Mouse (Mus musculus) liver (tissue): Measurements from ENCODE around the gene Cfi.

Experiments used
- DNase-seq: peaks from one replicate; pipeline ENCODE4 v3.0.0-alpha.2; 2020; ENCODE audit warnings: mixed read lengths

The Cfi gene

DNA sequence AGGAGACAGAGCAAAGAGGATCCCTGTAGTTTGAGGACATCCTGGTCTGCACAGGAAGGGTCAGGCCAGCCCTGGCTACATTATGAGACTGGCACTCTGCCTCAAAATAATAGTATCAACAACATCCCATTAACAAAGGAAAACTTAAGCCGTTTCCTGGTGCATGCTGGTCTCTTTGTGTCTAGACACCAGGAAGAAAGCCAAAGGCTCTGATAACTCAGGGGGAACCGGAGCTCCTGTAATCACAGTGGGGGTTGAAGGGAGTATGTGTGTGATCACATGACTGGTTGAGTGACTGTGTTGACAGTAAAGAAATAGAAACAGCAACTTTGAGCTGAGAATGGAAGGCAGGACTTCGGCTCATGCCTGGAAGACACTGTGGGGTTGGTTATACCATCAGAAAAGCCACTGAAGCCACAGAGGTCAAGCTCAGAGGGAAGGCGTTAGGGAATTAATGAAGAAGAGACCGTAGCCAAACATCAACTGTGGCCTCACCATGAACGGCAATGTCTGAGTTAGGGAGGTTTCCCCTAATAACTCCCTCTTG, at the start of gene Cfi:
Gene Cfi (plus strand): TSS at position 497 of the 547 bp plus-strand sequence.
- DNase-seq, result no peak

DNA sequence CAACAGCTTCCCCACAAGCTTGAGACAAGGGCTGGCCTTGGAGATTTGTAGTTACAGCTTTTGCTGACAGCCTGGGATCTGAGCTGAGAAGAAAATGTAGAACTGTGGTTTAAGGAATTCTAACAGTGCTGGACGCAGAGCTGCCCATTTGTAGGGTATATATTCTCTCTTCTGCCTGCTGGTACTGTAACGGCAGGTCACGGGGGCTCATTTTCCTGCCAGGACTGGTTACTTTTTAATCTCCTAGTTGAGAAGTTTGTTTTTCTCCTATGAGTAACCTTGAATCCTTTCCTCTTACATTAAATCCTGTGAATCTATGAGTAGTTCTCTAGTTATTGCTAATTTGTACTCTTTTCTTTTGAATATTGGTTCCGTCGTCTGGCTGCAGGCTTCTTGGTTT, 41.9 kb upstream of the Cfi start:
- no peak for DNase-seq

- no peak for DNase-seq
Measured at GRCm38 (mm10) chr3:129797341-129797740, 38.3 kb upstream of the Cfi start.

GRCm38 (mm10) chr3:129798551-129798950, 37.1 kb upstream of the Cfi start:
- no peak for DNase-seq

DNA sequence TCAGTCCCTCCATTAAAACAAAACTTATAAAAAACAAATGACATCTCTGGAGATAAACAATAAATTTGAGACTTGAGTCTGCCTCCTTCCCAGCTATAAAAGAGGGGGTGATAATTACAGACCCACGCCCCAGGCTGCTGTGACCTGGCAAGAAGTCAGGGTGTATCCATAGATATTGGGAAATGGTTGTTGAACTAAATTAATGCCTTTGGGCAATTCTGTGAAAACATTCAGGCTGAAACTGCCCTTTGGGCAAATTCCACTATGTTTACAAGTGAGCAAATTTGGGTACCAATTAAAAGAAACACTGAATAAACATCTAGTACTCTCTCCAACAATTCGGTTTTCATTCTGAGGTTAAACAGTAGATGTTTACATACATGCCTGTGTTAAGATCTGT, 36.7 kb upstream of the Cfi start:
- no peak for DNase-seq

DNA sequence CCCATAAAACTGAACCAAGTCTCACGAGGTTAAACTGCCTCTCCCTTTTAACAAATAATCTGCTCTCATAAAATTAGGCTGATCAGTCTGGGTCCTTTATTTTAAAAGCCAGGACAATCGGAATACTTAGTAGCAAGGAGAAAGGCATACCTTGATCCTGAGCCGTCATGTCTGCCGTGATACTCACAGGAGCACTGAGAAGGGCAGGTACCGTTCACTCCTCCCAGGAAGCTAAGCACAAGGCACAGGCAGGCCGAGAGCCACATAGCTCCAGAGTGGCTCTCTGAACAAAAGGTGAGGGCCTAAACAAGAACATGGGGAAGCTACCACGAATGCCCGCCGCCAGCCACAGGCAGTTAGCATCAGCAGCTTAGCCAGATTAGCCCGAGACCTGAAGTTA, 31.9 kb upstream of the Cfi start, which contains the start of gene Lrit3:
Gene Lrit3 (minus strand): TSS at position 266 of the 400 bp plus-strand sequence.
- DNase-seq, result no peak

DNA sequence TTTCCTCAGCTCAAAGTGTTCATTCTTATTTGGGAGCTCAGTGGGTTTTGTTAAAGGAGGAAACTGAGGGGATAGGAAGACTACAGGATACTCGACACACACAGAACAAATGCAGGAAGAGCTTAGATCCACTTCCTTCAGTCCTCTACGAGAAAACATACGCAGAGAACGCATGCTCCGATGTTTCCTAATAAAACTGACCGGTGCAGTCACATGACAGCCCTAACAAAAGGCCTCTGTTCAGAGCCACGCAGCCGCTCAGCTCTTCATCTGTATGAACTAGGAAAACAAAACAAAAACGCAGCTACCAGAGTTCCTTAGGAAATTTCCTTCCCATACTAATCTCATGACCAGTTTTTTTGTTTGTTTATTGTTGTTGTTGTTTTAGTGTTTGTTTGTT, 14.8 kb upstream of the Cfi start:
- DNase-seq, result no peak

- DNase-seq, result no peak
Measured at GRCm38 (mm10) chr3:129821736-129822135, 13.9 kb upstream of the Cfi start.

GRCm38 (mm10) chr3:129822206-129822775, 13.4 kb upstream of the Cfi start, which contains the start of gene Rrh:
TSS of gene Rrh (minus strand) at chr3:129822587.
- DNase-seq, result no peak

GRCm38 (mm10) chr3:129823293-129823692, 12.4 kb upstream of the Cfi start:
- no peak for DNase-seq

- DNase-seq, result no peak
Measured at GRCm38 (mm10) chr3:129824146-129824545, 11.5 kb upstream of the Cfi start.

DNA sequence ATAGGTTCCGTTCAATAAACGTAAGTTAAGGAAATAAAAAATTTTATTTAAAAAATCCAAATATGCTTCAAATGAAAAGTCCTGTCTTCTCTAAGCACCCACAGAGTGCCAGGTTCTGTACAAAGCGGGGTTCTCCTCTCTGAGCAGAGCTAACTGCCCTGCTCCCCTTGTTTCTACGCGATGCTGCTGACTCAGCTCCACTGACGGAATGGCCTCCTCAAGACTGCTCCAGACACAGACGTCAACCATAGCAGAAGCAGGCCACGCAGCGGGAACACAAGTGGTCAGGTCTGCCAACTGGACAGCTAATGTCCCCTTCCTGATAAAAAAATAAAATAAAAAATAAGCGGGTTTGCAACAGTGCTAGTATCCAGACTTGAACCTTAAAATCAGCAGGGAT, 10.8 kb upstream of the Cfi start:
- no peak for DNase-seq

DNA sequence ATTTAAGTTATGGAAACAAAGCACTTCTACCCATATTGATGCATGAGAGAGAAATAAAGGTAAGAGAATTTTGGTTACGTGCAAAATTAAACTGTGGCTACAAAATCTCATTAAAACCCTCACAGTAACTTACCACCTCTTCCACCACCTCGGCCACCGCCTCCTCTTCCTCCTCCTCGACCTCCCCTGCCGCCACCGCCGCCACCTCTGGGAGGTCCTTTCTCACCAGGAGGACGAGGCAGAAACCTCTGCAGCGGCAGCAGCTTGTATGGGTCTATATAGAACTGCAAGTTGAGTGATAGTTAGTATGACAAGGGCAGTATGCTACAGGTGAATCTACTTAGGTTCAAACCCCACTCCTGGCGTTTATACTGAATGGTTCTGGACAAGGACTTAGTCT, 9.0 kb upstream of the Cfi start:
- no peak for DNase-seq

GRCm38 (mm10) chr3:129827691-129828090, 8.0 kb upstream of the Cfi start:
- DNase-seq, result no peak

DNA sequence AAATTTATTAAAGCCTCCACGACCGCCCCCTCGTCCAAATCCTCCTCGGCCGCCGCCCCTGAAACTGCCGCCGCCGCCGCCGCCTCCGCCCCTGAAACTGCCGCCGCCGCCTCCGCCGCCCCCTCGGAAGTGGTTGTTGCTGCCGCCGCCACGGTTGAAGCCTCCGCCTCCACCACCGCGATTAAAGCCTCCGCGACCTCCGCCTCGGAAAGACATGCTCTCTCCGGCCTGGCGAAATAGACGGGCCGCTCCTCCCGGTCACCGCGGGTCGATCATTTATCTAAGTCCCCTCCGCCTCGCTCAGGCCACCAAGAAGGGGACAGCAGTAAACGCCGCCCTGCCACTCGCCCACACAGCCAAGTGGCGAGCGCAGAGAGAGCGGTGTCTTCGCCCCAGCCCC, 5.1 kb upstream of the Cfi start:
- peak; percentile 58 for DNase-seq

- DNase-seq, result peak; percentile 92
Measured at GRCm38 (mm10) chr3:129831035-129831568, 4.6 kb upstream of the Cfi start, which contains the start of gene Gar1. TSS of gene Gar1 (minus strand) at chr3:129831396.

GRCm38 (mm10) chr3:129836051-129836697, 490 bp downstream of the Cfi start:
- peak; percentile 35 for DNase-seq

DNA sequence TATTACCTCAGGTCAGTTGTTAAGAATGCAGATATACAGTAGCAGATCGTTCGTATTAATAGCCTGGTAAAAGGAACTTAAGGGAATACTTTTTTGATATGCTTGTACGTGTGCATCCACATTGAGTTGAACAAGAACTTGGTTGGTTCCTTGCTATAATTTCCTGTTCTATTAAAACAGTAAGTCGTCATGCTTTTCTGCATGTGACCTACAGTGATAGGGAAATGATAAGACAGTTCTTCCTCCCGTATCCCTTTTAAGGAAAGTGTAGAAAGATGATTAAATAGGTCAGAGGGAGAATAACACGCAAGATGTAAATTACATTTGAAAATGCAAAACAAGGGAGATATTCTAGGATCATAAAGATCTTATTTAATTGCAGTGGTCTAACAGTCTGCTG, 1.3 kb downstream of the Cfi start:
- DNase-seq, result no peak

GRCm38 (mm10) chr3:129838017-129838416, 2.3 kb downstream of the Cfi start:
- peak; percentile 14 for DNase-seq

DNA sequence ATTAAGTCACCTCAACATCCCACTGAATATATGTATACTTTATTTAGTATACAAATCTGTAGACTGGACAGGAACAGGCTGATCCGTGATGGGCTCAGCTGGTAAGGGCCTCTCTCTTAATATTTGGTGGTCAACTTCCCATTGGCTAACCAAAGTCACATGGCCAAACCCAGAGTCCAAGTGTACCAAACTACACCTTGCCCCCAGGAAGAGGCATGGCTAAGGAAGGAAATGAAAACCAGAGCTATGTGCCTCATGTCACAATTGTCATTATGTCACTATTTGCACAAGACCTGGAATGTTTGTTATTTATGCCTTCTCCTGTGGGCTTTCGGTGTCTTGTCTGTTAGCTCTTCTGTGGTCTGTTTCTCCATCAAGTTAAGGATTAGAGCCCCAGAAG, 10.2 kb downstream of the Cfi start:
- no peak for DNase-seq

GRCm38 (mm10) chr3:129846846-129847245, 11.2 kb downstream of the Cfi start:
- DNase-seq, result no peak

GRCm38 (mm10) chr3:129862592-129862991, 26.9 kb downstream of the Cfi start:
- no peak for DNase-seq

DNA sequence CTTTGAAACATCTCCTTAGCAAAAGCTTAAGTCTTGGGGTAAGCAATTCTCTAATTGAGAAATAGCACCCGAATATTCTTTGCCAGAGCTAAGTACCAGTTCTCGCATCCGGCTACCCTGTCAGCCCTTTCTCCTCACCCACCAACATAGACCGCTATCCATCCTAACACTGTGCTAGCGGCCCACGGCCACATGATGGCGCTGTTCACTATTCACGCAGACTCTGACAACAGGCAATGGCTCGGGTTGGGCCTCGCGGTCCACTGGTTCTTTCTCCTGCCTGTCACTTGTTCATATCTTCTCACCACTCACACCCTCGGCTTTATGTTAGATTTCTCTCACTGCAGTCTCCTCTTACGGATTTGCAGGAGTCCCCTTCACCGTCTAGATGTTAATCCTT, 28.0 kb downstream of the Cfi start:
- peak; percentile 58 for DNase-seq

GRCm38 (mm10) chr3:129877327-129877726, 41.6 kb downstream of the Cfi start:
- DNase-seq, result no peak
